In genomic region chr14:79787918-79788317, GRCm38 (mm10) we compare ENCODE assay signal across 20 mouse cellular contexts. TPM values are rescaled to one million over a fixed set of nuclear protein-coding genes. Genes with fewer than 3 reads are reported as not detected.
A peak's percentile ranks its signal among the peaks of the same experiment; 100 is the strongest.
DNase-seq lines count a peak whose midpoint lies in the region; ATAC-seq lines count a peak whose summit lies in the region.
"Had no signal": no experiment of that assay in that cellular context is flagged by ENCODE, and none has a peak within 500 bp of the region (broad histone marks: within the 10 kb centered on the region; RNA-seq: fewer than 3 reads in every experiment).

No protein-coding gene starts in this region.

- no peak overlapping the region for H3K27ac ChIP-seq in heart, embryonic 11.5 days (ENCODE audit: low read depth, low read length)
- no peak overlapping the region for H3K27ac ChIP-seq in embryonic facial prominence, embryonic 15.5 days (replicated peaks)
- H3K27ac ChIP-seq: embryonic facial prominence, embryonic 12.5 days; forebrain, embryonic 13.5 days had no signal

- no peak overlapping the region for H3K4me2 ChIP-seq in heart, embryonic 11.5 days
- no peak overlapping the region for H3K4me2 ChIP-seq in embryonic facial prominence, embryonic 15.5 days (replicated peaks)
- H3K4me2 ChIP-seq: embryonic facial prominence, embryonic 12.5 days; forebrain, embryonic 13.5 days; forebrain, embryonic 15.5 days had no signal

- H3K36me3 ChIP-seq in heart, embryonic 11.5 days (ENCODE audit: control insufficient read depth, insufficient read depth, low read length), result no peaks in the 10 kb centered on the region
- H3K36me3 ChIP-seq in embryonic facial prominence, embryonic 15.5 days, result no peaks in the 10 kb centered on the region
- H3K36me3 ChIP-seq: embryonic facial prominence, embryonic 12.5 days; forebrain, embryonic 15.5 days; G1E had no signal

- H3K9ac ChIP-seq in heart, embryonic 11.5 days (ENCODE audit: low read depth, low read length), result no peak overlapping the region
- no peak overlapping the region for H3K9ac ChIP-seq in embryonic facial prominence, embryonic 15.5 days
- H3K9ac ChIP-seq: embryonic facial prominence, embryonic 12.5 days; forebrain, embryonic 13.5 days; forebrain, embryonic 15.5 days; forebrain, postnatal 0 days had no signal

- no peak for ATAC-seq in heart, embryonic 11.5 days (replicated peaks; ENCODE audit: insufficient number of reproducible peaks, low FRiP score, low TSS enrichment)
- ATAC-seq in embryonic facial prominence, embryonic 15.5 days (ENCODE audit: insufficient number of reproducible peaks, low FRiP score, low TSS enrichment, low read depth), result peak; percentile 51
- no peak for ATAC-seq in CD4-positive, CD25-positive, alpha-beta regulatory T cell, adult 4 months
- ATAC-seq: activated CD4-positive, CD25-positive, alpha-beta regulatory T cell, adult 4 months; forebrain, embryonic 13.5 days; forebrain, embryonic 15.5 days; Patski had no signal

- H3K4me3 ChIP-seq in heart, embryonic 11.5 days (ENCODE audit: low read depth, low read length), result no peak overlapping the region
- no peak overlapping the region for H3K4me3 ChIP-seq in embryonic facial prominence, embryonic 15.5 days (replicated peaks)
- H3K4me3 ChIP-seq: embryonic facial prominence, embryonic 12.5 days; forebrain, embryonic 13.5 days; forebrain, embryonic 15.5 days had no signal

- peak; percentile 25 for DNase-seq in cerebellum, adult 11-12 months
- DNase-seq in cerebellum, adult 11 months, result no peak
- DNase-seq in cerebellum, adult 9-10 months, result peak; percentile 13
- no peak for DNase-seq in cerebellum, postnatal 10 days
- peak; percentile 70 for DNase-seq in heart, adult 11 months
- DNase-seq: adrenal gland, adult 8-10 months; adrenal gland, postnatal 14 days; adrenal gland, postnatal 36 days; embryo, embryonic 11 days; forebrain, postnatal 0 days had no signal

- H3K4me1 ChIP-seq in heart, embryonic 11.5 days (ENCODE audit: control insufficient read depth, insufficient read depth, low read length), result no peaks in the 10 kb centered on the region
- H3K4me1 ChIP-seq in embryonic facial prominence, embryonic 15.5 days, result no peaks in the 10 kb centered on the region
- H3K4me1 ChIP-seq: embryonic facial prominence, embryonic 12.5 days had no signal

- H3K27me3 ChIP-seq in heart, embryonic 11.5 days (ENCODE audit: control insufficient read depth, insufficient read depth, low read length), result no peaks in the 10 kb centered on the region
- no peaks in the 10 kb centered on the region for H3K27me3 ChIP-seq in embryonic facial prominence, embryonic 15.5 days
- H3K27me3 ChIP-seq: CH12.LX; embryonic facial prominence, embryonic 12.5 days; forebrain, embryonic 13.5 days; forebrain, embryonic 15.5 days had no signal

- H3K9me3 ChIP-seq in heart, embryonic 11.5 days (replicated peaks; ENCODE audit: control insufficient read depth, low read length), result no peaks in the 10 kb centered on the region
- no peaks in the 10 kb centered on the region for H3K9me3 ChIP-seq in embryonic facial prominence, embryonic 15.5 days (replicated peaks)
- H3K9me3 ChIP-seq: embryonic facial prominence, embryonic 12.5 days; forebrain, embryonic 13.5 days; forebrain, embryonic 15.5 days had no signal

- 71% methylated on average over 6 of the region's 6 CpGs for WGBS in heart, embryonic 11.5 days (ENCODE audit: insufficient replicate concordance)
- WGBS in embryonic facial prominence, embryonic 15.5 days, result 80% methylated on average over 6 of the region's 6 CpGs

RNA-seq across cellular contexts. Expression of gene Pcdh8, which starts 16.8 kb away (rescaled TPM):
- polyA plus RNA-seq in heart, embryonic 11.5 days (2014; fragmentation: Nextera tagmentation; extraction: Ambion mirVana), result 0.04 and 0.11 TPM in 2 replicates
- 3.1 and 3.8 TPM in 2 replicates for polyA plus RNA-seq in embryonic facial prominence, embryonic 15.5 days (2015; fragmentation: Nextera tagmentation; extraction: Ambion mirVana)
- polyA plus RNA-seq in CD4-positive, CD25-positive, alpha-beta regulatory T cell, adult 4 months (2017; shearing (Covaris generic)), result not detected
- polyA plus RNA-seq: activated CD4-positive, CD25-positive, alpha-beta regulatory T cell, adult 4 months; G1E had no signal

Comparison
In these comparisons a context has a peak if more than half of its experiments do, and no peak if none do; other contexts are left out.
1. DNase-seq: peak in cerebellum, adult 11-12 months (single experiment), cerebellum, adult 9-10 months (single experiment) and heart, adult 11 months (single experiment); none in cerebellum, adult 11 months (single experiment) and cerebellum, postnatal 10 days (0 of 2).